ENCODE assay signal across 22 mouse cellular contexts in genomic region chr4:14106166-14106565, GRCm38 (mm10).
"Had no signal": no experiment of that assay in that cellular context is flagged by ENCODE, and none has a peak within 500 bp of the region (broad histone marks: within the 10 kb centered on the region; RNA-seq: fewer than 3 reads in every experiment).

No protein-coding gene starts in this region.

- H3K27ac ChIP-seq: kidney, embryonic 15.5 days; limb, embryonic 12.5 days; limb, embryonic 15.5 days; liver, embryonic 14.5 days; macrophage; midbrain, embryonic 12.5 days; midbrain, embryonic 15.5 days; neural tube, embryonic 12.5 days; neural tube, embryonic 15.5 days; stomach, postnatal 0 days had no signal

- H3K9me3 ChIP-seq: kidney, embryonic 15.5 days; limb, embryonic 12.5 days; limb, embryonic 15.5 days; midbrain, embryonic 12.5 days; midbrain, embryonic 15.5 days; neural tube, embryonic 12.5 days; neural tube, embryonic 15.5 days had no signal

- H3K36me3 ChIP-seq: kidney, embryonic 15.5 days; limb, embryonic 12.5 days; limb, embryonic 15.5 days; midbrain, embryonic 12.5 days; midbrain, embryonic 15.5 days; neural tube, embryonic 12.5 days; neural tube, embryonic 15.5 days had no signal

- H3K27me3 ChIP-seq: kidney, embryonic 15.5 days; limb, embryonic 12.5 days; limb, embryonic 15.5 days; midbrain, embryonic 12.5 days; midbrain, embryonic 15.5 days; neural tube, embryonic 12.5 days; neural tube, embryonic 15.5 days had no signal

- H3K4me2 ChIP-seq: kidney, embryonic 15.5 days; limb, embryonic 12.5 days; limb, embryonic 15.5 days; liver, embryonic 11.5 days; lung, embryonic 14.5 days; midbrain, embryonic 12.5 days; midbrain, embryonic 15.5 days; neural tube, embryonic 12.5 days; neural tube, embryonic 15.5 days had no signal

- DNase-seq: kidney, adult 8-10 months; kidney, postnatal 10 days; kidney, postnatal 36 days; left cerebral cortex, postnatal 4 days; liver, postnatal 0 days; lung, embryonic 14.5 days; right cerebral cortex, adult 18-20 months; right cerebral cortex, postnatal 14 days; right cerebral cortex, postnatal 4 days; thymus, postnatal 25 days had no signal

- H3K4me3 ChIP-seq: kidney, embryonic 15.5 days; limb, embryonic 12.5 days; limb, embryonic 15.5 days; midbrain, embryonic 12.5 days; midbrain, embryonic 15.5 days; neural tube, embryonic 12.5 days; neural tube, embryonic 15.5 days had no signal

- H3K9ac ChIP-seq: kidney, embryonic 15.5 days; limb, embryonic 12.5 days; limb, embryonic 15.5 days; liver, embryonic 14.5 days; liver, postnatal 0 days; lung, embryonic 14.5 days; midbrain, embryonic 12.5 days; midbrain, embryonic 15.5 days; neural tube, embryonic 12.5 days; neural tube, embryonic 15.5 days had no signal

- ATAC-seq: liver, postnatal 0 days; lung, postnatal 0 days; midbrain, embryonic 15.5 days had no signal

- H3K4me1 ChIP-seq: kidney, embryonic 15.5 days; limb, embryonic 12.5 days; limb, embryonic 15.5 days had no signal
